13 mouse cellular contexts compared by ENCODE assay signal in the genomic region with DNA sequence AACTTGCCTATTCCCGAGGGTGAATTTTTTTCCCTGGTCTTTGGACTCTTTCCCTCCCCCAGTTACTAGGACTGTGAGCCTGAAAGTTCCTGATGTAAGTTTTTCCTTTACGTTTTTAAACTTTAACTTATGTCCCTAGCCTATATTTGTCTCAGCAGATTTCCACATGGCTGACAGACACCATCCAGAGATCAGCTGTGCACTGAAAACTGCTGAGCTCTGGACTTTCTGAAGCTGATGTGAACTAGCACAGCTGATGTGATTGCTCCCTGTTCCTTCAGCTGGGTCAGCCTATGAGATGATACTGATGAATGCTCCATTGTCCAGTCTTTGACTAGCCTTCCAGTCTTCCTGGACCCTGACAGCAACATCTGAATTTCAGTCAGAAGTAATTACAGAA.
"Had no signal": no experiment of that assay in that cellular context is flagged by ENCODE, and none has a peak within 500 bp of the region (broad histone marks: within the 10 kb centered on the region; RNA-seq: fewer than 3 reads in every experiment).

No protein-coding gene starts in this region.

- H3K27me3 ChIP-seq: limb, embryonic 12.5 days; midbrain, embryonic 13.5 days; neural tube, embryonic 12.5 days; stomach, embryonic 15.5 days had no signal

- H3K4me3 ChIP-seq: layer of hippocampus, adult 2 months; limb, embryonic 12.5 days; midbrain, embryonic 13.5 days; neural tube, embryonic 12.5 days; stomach, embryonic 15.5 days had no signal

- H3K4me2 ChIP-seq: limb, embryonic 12.5 days; midbrain, embryonic 13.5 days; neural tube, embryonic 12.5 days; stomach, embryonic 15.5 days had no signal

- H3K27ac ChIP-seq: layer of hippocampus, adult 2 months; limb, embryonic 12.5 days; midbrain, embryonic 13.5 days; neural tube, embryonic 12.5 days; stomach, embryonic 15.5 days had no signal

- H3K4me1 ChIP-seq: limb, embryonic 12.5 days; midbrain, embryonic 13.5 days; neural tube, embryonic 12.5 days; stomach, embryonic 15.5 days had no signal

- ATAC-seq: inflammation-experienced regulatory T-cells, adult 6 months; intestine, postnatal 0 days; lung, postnatal 0 days; midbrain, embryonic 13.5 days had no signal

- DNase-seq: kidney, postnatal 4 days; lung, adult 2 months; lung, postnatal 36 days; right cerebral cortex, postnatal 14 days; thymus, postnatal 4 days had no signal

- H3K9me3 ChIP-seq: limb, embryonic 12.5 days; midbrain, embryonic 13.5 days; neural tube, embryonic 12.5 days; stomach, embryonic 15.5 days had no signal

- H3K9ac ChIP-seq: limb, embryonic 12.5 days; midbrain, embryonic 13.5 days; neural tube, embryonic 12.5 days; stomach, embryonic 15.5 days had no signal

- H3K36me3 ChIP-seq: limb, embryonic 12.5 days; midbrain, embryonic 13.5 days; neural tube, embryonic 12.5 days; stomach, embryonic 15.5 days had no signal
